Mouse (Mus musculus) megakaryocyte, embryonic 14.5 days (primary cell): ENCODE measurements around the gene H2-Eb2.

Source experiments
- FLI1 ChIP-seq: IDR thresholded peaks from 2 replicates; pipeline ENCODE4 v1.6.1; 2012; ENCODE audit warnings: low read length, inconsistent platforms, mixed read lengths
- GATA1 ChIP-seq: IDR thresholded peaks from 3 replicates; pipeline ENCODE4 v1.6.1; 2012; ENCODE audit warnings: mixed read lengths, low read length, inconsistent platforms, borderline replicate concordance

GRCm38 (mm10) chr17:34281836-34282235 is 43.6 kb upstream of the H2-Eb2 start:
- TF ChIP-seq GATA1 = no peak
- TF ChIP-seq FLI1 = no peak
